Mouse (Mus musculus) spleen, postnatal 14 days (tissue): Measurements from ENCODE around the gene Sco1.

ENCODE experiments used
- DNase-seq, 2 experiments: peaks; one replicate each; pipeline ENCODE4 v3.0.0; 2021 to 2022; ENCODE audit warnings: low spot score in 2 of 2

Gene Sco1

GRCm38 (mm10) chr11:67043007-67043406 lies 9.5 kb upstream of the Sco1 start:
- no peak for DNase-seq

GRCm38 (mm10) chr11:67044959-67045358 lies 7.5 kb upstream of the Sco1 start:
- DNase-seq, result no peak

GRCm38 (mm10) chr11:67047199-67047598 lies 5.3 kb upstream of the Sco1 start:
- no peak for DNase-seq

GRCm38 (mm10) chr11:67048496-67048895 lies 4.0 kb upstream of the Sco1 start:
- no peak for DNase-seq

GRCm38 (mm10) chr11:67049256-67049655 lies 3.2 kb upstream of the Sco1 start:
- no peak for DNase-seq

GRCm38 (mm10) chr11:67051676-67052320 lies 672 bp upstream of the Sco1 start:
- no peak for DNase-seq

- no peak for DNase-seq
Observed at GRCm38 (mm10) chr11:67054754-67055365, 2.4 kb downstream of the Sco1 start.

- DNase-seq, result no peak
Observed at GRCm38 (mm10) chr11:67061311-67061710, 8.8 kb downstream of the Sco1 start.

GRCm38 (mm10) chr11:67062726-67063125 lies 10.3 kb downstream of the Sco1 start:
- DNase-seq, result no peak

- DNase-seq, result no peak
Observed at GRCm38 (mm10) chr11:67067741-67068140, 15.3 kb downstream of the Sco1 start.

- DNase-seq, result no peak
Observed at GRCm38 (mm10) chr11:67072615-67073130, 20.2 kb downstream of the Sco1 start.

GRCm38 (mm10) chr11:67075036-67075435 lies 22.6 kb downstream of the Sco1 start:
- no peak for DNase-seq

GRCm38 (mm10) chr11:67076781-67077180 lies 24.3 kb downstream of the Sco1 start:
- DNase-seq, result no peak

- no peak for DNase-seq
Observed at GRCm38 (mm10) chr11:67077435-67077834, 25.0 kb downstream of the Sco1 start.

- DNase-seq, result no peak
Observed at GRCm38 (mm10) chr11:67078000-67078399, 25.5 kb downstream of the Sco1 start, which contains the start of gene Myh3. TSS of gene Myh3 (plus strand) at chr11:67078300.

- DNase-seq, result no peak
Observed at GRCm38 (mm10) chr11:67078888-67079287, 26.4 kb downstream of the Sco1 start.

GRCm38 (mm10) chr11:67079740-67080139 lies 27.3 kb downstream of the Sco1 start:
- DNase-seq, result no peak

GRCm38 (mm10) chr11:67080168-67080567 lies 27.7 kb downstream of the Sco1 start:
- DNase-seq, result peak in 1 of 2 experiments; percentile 7

GRCm38 (mm10) chr11:67081125-67081649 lies 28.7 kb downstream of the Sco1 start:
- no peak for DNase-seq

GRCm38 (mm10) chr11:67082188-67082587 lies 29.7 kb downstream of the Sco1 start:
- DNase-seq, result no peak

- DNase-seq, result no peak
Observed at GRCm38 (mm10) chr11:67082793-67083192, 30.3 kb downstream of the Sco1 start.

GRCm38 (mm10) chr11:67083239-67083638 lies 30.8 kb downstream of the Sco1 start:
- no peak for DNase-seq

- no peak for DNase-seq
Observed at GRCm38 (mm10) chr11:67083712-67084340, 31.4 kb downstream of the Sco1 start.
